Mouse (Mus musculus) spleen, postnatal 4 days (tissue): ENCODE results near the gene Npas3.

Experiments
- DNase-seq, 2 experiments: peaks; one replicate each; pipeline ENCODE4 v3.0.0; 2022; ENCODE audit warnings: low spot score in 2 of 2

Gene Npas3

GRCm38 (mm10) chr12:53862281-53862680 lies 613.8 kb downstream of the Npas3 start:
- DNase-seq = no peak

GRCm38 (mm10) chr12:53864436-53865136 lies 616.1 kb downstream of the Npas3 start:
- no peak for DNase-seq

GRCm38 (mm10) chr12:53865691-53866090 lies 617.2 kb downstream of the Npas3 start:
- DNase-seq = no peak

GRCm38 (mm10) chr12:53869981-53870380 lies 621.5 kb downstream of the Npas3 start:
- DNase-seq = no peak

GRCm38 (mm10) chr12:53875226-53875625 lies 626.7 kb downstream of the Npas3 start:
- no peak for DNase-seq

GRCm38 (mm10) chr12:53876693-53877092 lies 628.2 kb downstream of the Npas3 start:
- no peak for DNase-seq

- DNase-seq = no peak
Measured at GRCm38 (mm10) chr12:53881684-53882083, 633.2 kb downstream of the Npas3 start.

- DNase-seq = no peak
Measured at GRCm38 (mm10) chr12:53882863-53883262, 634.4 kb downstream of the Npas3 start.

- no peak for DNase-seq
Measured at GRCm38 (mm10) chr12:53888624-53889023, 640.1 kb downstream of the Npas3 start.

GRCm38 (mm10) chr12:53895909-53896308 lies 647.4 kb downstream of the Npas3 start:
- DNase-seq = no peak

- DNase-seq = no peak
Measured at GRCm38 (mm10) chr12:53908761-53909160, 660.3 kb downstream of the Npas3 start.

- no peak for DNase-seq
Measured at GRCm38 (mm10) chr12:53910192-53910591, 661.7 kb downstream of the Npas3 start.

- DNase-seq = no peak
Measured at GRCm38 (mm10) chr12:53922153-53922552, 673.7 kb downstream of the Npas3 start.

- no peak for DNase-seq
Measured at GRCm38 (mm10) chr12:53948826-53949225, 700.3 kb downstream of the Npas3 start.

- DNase-seq = no peak
Measured at GRCm38 (mm10) chr12:53962004-53962403, 713.5 kb downstream of the Npas3 start.

- no peak for DNase-seq
Measured at GRCm38 (mm10) chr12:53963534-53963933, 715.1 kb downstream of the Npas3 start.

GRCm38 (mm10) chr12:53969378-53970174 lies 721.1 kb downstream of the Npas3 start:
- DNase-seq = no peak

- DNase-seq = no peak
Measured at GRCm38 (mm10) chr12:53970721-53971120, 722.2 kb downstream of the Npas3 start.

GRCm38 (mm10) chr12:53973414-53973813 lies 724.9 kb downstream of the Npas3 start:
- no peak for DNase-seq

- no peak for DNase-seq
Measured at GRCm38 (mm10) chr12:53981575-53982507, 733.4 kb downstream of the Npas3 start.

GRCm38 (mm10) chr12:53983946-53984345 lies 735.5 kb downstream of the Npas3 start:
- DNase-seq = no peak
